Mouse (Mus musculus) small intestine, adult 2 months (tissue): ENCODE data around the gene Col1a1. TPM values are rescaled to one million over a fixed set of nuclear protein-coding genes. Genes with fewer than 3 reads are reported as not detected.
A peak's percentile ranks its signal among the peaks of the same experiment; 100 is the strongest.
"Not testable (repeated sequence)": the region's sequence is repeated elsewhere in the genome, so short reads cannot be mapped to it uniquely, and the experiment has no call there.

Experiments
- H3K27ac ChIP-seq: fragments of 200-500 bp; 2 replicates; pipeline ENCODE4 v1.5.1; 2012; ENCODE audit warnings: low read depth, low read length, control low read depth, inconsistent platforms; ENCODE audit not compliant: insufficient read depth
- H3K27me3 ChIP-seq: fragments of 200-500 bp; 2 replicates; pipeline ENCODE4 v1.6.1; 2012; ENCODE audit warnings: mild to moderate bottlenecking, moderate library complexity, low read length, inconsistent platforms; ENCODE audit not compliant: control insufficient read depth, insufficient read depth
- H3K36me3 ChIP-seq: fragments of 200-500 bp; 2 replicates; pipeline ENCODE4 v1.6.1; 2012; ENCODE audit warnings: mild to moderate bottlenecking, low read length, control low read depth, inconsistent platforms; ENCODE audit not compliant: control insufficient read depth, insufficient read depth
- H3K4me1 ChIP-seq: fragments of 200-500 bp; 2 replicates; pipeline ENCODE4 v1.6.1; 2012; ENCODE audit warnings: low read length, inconsistent platforms, mixed read lengths; ENCODE audit not compliant: control insufficient read depth, insufficient read depth, insufficient read length
- H3K4me3 ChIP-seq: fragments of 200-500 bp; 2 replicates; pipeline ENCODE4 v1.5.1; 2012; ENCODE audit warnings: low read depth, mild to moderate bottlenecking, control low read depth, inconsistent platforms, low read length, moderate library complexity
- CTCF ChIP-seq: fragments of 200-500 bp; IDR thresholded peaks from 2 replicates; pipeline ENCODE4 v1.5.1; 2012; ENCODE audit warnings: low read depth, mild to moderate bottlenecking, control low read depth, inconsistent platforms, low read length, moderate library complexity, mixed read lengths; ENCODE audit not compliant: insufficient replicate concordance, insufficient read length; ENCODE audit errors: extremely low read depth
- POLR2A ChIP-seq: fragments of 200-500 bp; IDR thresholded peaks from 2 replicates; pipeline ENCODE4 v1.6.1; 2012; ENCODE audit warnings: low read depth, mild to moderate bottlenecking, control low read depth, inconsistent platforms, low read length, moderate library complexity
- WGBS: fragments of 180-500 bp; shearing (Covaris S2); methylation state at CpG from one replicate; pipeline ENCODE4 v1.1.7; 2018; 5-methylcytosine and 5-hydroxymethylcytosine counted together
- polyA plus RNA-seq: library from polyadenylated mRNA; depleted of rRNA; stranded (reverse); fragments of >200 nt; gene quantifications from 2 replicates; pipeline ENCODE4 v1.2.3, GENCODE M21; 2012

The Col1a1 gene
- polyA plus RNA-seq, 1 experiment, result 51.1 TPM

DNA sequence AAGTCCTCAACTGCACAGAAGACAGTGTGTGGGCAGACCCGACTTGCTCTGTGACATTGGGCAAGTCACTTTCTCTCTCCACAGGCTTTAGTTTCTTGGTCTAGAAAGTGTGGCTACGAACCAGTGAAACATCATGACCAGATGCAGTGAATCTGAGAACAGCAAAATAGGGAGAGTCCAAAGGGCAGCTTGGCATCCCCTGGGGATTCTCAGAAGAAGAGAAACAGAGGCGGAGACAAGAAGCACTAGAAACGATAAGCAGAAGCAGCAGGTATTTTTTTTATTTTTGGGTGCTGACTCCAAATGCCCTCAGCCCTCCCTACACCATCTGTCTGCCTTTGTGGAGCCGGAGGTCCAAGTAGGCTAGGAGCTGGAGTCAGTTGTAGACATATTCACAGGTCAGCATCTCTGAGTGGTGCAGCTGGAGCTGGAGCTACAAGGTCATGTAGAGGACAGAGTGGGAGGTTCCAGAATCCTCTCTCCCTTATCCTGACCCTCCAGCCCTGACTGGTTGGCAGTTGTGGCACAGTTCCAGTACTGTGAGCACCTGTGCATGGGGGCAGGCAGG, 26.6 kb downstream of the Col1a1 start:
- Histone ChIP-seq H3K4me3 (no peak overlapping the region), H3K4me1 (peaks cover 12% of the 10 kb centered on the region; the same call in 1 of the 2 replicates), H3K36me3 (no peaks in the 10 kb centered on the region), H3K27ac (no peak overlapping the region), H3K27me3 (no peaks in the 10 kb centered on the region)
- 48% methylated on average over 5 of the region's 5 CpGs for WGBS
- TF ChIP-seq POLR2A (no peak), CTCF (no peak)

DNA sequence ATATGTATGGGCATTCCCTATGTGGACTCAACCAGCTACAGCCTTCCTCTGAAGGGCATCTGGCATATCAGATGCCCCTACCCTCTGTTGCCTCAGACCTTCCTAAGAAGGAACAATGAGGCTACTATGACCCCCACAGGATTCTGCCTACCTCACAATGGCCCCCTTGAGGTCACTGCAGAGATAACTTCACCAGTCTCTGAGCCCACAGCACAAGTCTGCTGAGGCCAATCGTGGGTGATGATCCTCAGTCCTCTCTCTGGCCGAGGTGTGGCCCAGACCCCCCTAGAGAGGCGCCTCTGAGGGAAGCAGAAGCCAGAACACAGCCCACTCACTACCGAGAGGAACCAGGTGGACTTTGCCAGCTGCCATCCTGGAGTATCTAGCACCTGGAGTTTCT, 31.4 kb downstream of the Col1a1 start, which contains the start of gene Hils1:
Gene Hils1, plus strand, starts transcription at position 175 of the 400 bp plus-strand sequence.
- H3K4me1 ChIP-seq, result peaks cover 3% of the 10 kb centered on the region; the same call in 1 of the 2 replicates
- no peaks in the 10 kb centered on the region; the same call in 1 of the 2 replicates for H3K27me3 ChIP-seq
- no peaks in the 10 kb centered on the region for H3K36me3 ChIP-seq
- 31% methylated on average over 4 of the region's 4 CpGs for WGBS
- no peak within 1 kb of the TSS for H3K4me3 ChIP-seq
- TF ChIP-seq POLR2A (no peak), CTCF (no peak)
- H3K27ac ChIP-seq, result no peak within 1 kb of the TSS

DNA sequence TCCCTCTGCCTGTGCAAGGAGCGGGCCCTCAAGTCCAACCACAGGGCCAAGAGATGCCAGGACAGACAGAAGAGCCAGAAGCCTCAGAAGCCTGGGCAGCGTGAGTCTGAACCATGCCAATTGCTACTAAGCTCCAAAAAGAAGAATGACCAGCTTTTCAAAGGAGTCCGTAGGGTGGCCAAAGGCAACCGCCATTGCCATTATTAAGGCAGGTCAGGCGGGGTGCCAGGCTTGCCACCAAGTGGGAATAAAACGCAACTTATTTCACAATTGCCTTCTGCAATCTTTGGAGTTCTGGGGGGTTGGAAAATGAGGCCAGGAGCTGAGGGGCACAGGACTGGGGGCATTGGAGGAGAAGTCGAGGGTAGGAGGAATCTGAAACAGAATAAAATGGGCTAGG, 32.2 kb downstream of the Col1a1 start:
- 76% methylated on average over 7 of the region's 7 CpGs for WGBS
- Histone ChIP-seq H3K4me1 (peaks cover 2% of the 10 kb centered on the region; the same call in 1 of the 2 replicates), H3K36me3 (no peaks in the 10 kb centered on the region), H3K27me3 (no peaks in the 10 kb centered on the region; the same call in 1 of the 2 replicates), H3K4me3 (no peak overlapping the region), H3K27ac (no peak overlapping the region)
- TF ChIP-seq CTCF (no peak), POLR2A (no peak)

DNA sequence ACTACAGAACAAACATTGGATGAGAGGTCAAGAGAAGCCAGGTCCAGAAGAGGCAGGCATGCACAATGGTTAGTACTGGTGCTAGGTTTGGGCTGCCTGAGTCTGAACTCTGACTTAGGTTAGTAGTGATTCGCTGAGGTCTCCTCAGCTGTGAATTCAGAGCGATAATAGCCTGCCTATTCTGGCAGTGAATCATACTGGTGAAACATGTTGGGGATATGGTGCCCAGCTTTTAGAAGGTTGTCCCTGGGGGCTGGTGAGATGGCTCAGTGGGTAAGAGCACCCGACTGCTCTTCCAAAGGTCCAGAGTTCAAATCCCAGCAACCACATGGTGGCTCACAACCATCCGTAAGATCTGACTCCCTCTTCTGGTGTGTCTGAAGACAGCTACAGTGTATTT, 33.7 kb downstream of the Col1a1 start:
- H3K27me3 ChIP-seq, H3K36me3 ChIP-seq, H3K4me1 ChIP-seq, H3K27ac ChIP-seq, H3K4me3 ChIP-seq: not testable (repeated sequence)
- WGBS, result 81% methylated on average over 4 of the region's 4 CpGs

DNA sequence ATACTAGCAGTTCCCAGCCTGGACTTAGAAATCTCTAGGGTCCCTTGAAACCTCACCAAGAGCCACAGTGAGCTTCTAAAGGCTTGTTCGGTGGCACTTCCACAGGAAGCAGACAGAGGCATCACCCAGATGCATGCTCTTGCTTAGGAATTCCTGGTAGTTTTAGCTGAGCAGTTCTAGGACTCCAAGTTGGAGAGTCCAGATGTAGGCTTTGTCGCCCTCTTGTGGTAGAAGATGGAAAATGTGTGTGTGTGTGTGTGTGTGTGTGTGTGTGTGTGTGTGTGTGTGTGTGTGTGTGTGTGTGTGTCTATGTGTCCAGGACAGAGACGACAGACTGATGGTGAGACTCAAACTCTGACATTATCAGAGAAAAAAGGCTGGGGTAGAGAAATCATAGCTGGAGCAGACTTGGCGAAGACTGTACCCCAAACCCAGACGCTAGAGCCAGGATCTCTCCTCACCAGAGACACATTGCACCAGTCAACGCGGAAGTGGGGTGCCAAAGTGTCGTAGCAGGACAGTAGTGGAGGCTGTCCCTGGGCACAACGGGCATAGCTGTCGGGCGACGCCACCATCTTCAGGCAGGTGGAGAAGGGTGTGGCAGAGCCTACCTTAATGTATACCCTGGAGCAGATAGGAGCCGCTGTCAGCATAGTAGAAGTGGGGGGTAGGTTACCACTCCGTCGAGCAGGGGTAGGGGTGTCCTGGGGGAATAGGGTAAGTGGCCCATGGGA, 34.4 kb downstream of the Col1a1 start:
- 35% methylated on average over 15 of the region's 15 CpGs for WGBS
- Histone ChIP-seq H3K27me3 (no peaks in the 10 kb centered on the region; the same call in 1 of the 2 replicates), H3K36me3 (no peaks in the 10 kb centered on the region), H3K4me1 (peaks cover 2% of the 10 kb centered on the region; the same call in 1 of the 2 replicates), H3K27ac (no peak overlapping the region), H3K4me3 (no peak overlapping the region)
- TF ChIP-seq POLR2A (no peak), CTCF (peak; percentile 41; the same call in 1 of the 2 replicates)

DNA sequence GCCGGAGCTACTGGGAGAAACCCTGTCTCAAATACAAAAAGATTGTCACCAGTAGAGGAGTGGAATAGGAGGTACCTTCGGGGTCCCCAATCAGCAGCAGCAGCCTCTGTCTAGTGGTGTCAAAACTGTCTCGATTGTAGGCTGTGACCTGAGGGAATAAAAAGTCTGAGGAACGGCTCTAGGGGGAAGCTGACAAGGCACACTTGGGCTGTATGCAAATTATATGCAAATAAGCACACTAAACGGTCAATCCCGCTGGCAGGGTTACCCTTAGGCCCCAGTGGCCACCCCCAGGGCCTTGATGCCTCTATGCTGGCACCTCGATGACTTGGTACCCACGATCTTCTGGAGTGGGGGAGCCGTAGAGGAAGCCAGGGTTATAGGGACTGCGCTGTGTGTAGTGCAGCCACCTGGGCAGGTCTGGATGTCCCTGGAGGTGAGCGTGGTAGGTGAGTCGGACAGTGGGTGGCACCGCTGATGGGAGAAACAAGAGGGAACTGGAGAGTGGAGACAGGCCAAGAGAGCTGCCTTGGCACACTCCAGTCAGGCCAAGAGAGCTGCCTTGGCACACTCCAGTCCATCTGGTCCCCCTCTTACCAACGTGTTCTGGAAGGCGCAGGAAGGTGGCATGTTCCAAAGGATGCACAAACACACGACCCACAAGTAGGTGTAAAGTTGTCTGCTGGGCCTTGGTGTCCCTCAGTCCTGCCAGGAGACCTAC, 36.0 kb downstream of the Col1a1 start:
- H3K27me3 ChIP-seq, result no peaks in the 10 kb centered on the region; the same call in 1 of the 2 replicates
- WGBS, result 57% methylated on average over 16 of the region's 16 CpGs
- H3K4me1 ChIP-seq, result peaks cover 2% of the 10 kb centered on the region; the same call in 1 of the 2 replicates
- H3K27ac ChIP-seq, result no peak overlapping the region
- TF ChIP-seq POLR2A, result no peak
- no peak overlapping the region for H3K4me3 ChIP-seq
- no peaks in the 10 kb centered on the region for H3K36me3 ChIP-seq

DNA sequence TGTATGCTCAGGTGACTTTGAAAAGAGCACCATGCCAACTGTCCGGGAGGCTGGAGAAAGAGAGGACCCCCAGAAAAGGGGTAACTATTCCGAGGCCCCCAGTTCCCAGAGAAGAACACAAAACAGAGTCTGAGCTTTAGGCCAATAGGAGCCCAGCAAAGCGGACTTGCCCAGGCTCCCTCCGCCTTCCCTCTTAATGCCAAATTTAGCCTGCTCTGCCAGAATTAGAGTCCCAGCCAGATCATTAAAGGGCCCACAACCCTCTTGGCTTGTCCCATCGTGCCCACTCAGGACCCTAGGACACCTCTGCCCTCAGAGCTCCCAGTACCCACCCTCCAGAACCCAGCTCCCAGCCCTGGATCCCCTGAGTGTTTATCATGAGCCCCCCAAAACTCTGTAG, 36.9 kb downstream of the Col1a1 start:
- Histone ChIP-seq H3K4me3 (no peak overlapping the region), H3K27ac (no peak overlapping the region), H3K27me3 (no peaks in the 10 kb centered on the region; the same call in 1 of the 2 replicates), H3K4me1 (peaks cover 2% of the 10 kb centered on the region; the same call in 1 of the 2 replicates), H3K36me3 (no peaks in the 10 kb centered on the region)
- no peak for TF ChIP-seq CTCF
- TF ChIP-seq POLR2A, result no peak
- 66% methylated on average over 5 of the region's 5 CpGs for WGBS
